Mouse (Mus musculus) adrenal gland, adult 18-20 months (tissue): ENCODE measurements around the gene Numbl. TPM values are rescaled to one million over a fixed set of nuclear protein-coding genes. Genes with fewer than 3 reads are reported as not detected.
A peak's percentile ranks its signal among the peaks of the same experiment; 100 is the strongest.

Experiments used
- DNase-seq, 2 experiments: peaks; one replicate each; pipeline ENCODE4 v3.0.0; 2021 to 2022; ENCODE audit warnings: low spot score in 2 of 2
- total RNA-seq, 2 experiments: library from RNA; stranded (reverse); gene quantifications; 1 replicate in 1 of 2; 2 replicates in 1 of 2; pipeline ENCODE4 v1.2.3; 2021

Numbl gene
- total RNA-seq, 2 experiments from 2014 or later: 6.8 to 7.7 TPM

DNA sequence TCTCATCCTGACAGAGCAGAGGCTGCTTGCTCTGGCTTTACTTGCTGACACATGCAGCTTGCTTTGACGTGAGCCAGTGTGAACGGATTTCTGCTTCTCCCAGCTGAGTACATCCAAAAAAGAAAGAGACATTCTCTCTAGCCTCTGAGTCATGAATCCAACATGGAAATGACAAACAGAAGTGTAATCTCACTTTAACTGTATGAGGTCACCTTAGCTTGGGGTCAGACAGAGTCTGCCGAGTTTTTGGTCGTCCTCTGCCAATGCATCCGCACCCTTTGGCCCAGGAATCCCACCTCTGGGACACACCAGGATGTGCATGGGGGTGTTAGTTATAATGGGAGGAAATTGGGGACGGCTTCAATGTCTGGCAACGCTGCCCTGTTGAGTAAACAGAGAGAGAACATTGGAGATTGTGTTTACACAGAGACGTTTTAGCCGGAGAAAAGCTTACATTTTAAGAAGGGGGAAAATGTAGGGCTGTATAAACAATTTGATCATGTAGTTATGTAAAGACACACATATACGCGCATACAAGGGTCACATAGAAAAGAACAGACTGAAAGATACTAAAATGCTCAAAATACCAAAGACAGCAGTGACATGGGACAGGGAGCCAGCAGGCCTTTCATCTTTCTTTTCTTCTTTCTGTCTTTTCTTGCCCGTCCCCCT is 33.7 kb downstream of the Numbl start:
- no peak for DNase-seq

DNA sequence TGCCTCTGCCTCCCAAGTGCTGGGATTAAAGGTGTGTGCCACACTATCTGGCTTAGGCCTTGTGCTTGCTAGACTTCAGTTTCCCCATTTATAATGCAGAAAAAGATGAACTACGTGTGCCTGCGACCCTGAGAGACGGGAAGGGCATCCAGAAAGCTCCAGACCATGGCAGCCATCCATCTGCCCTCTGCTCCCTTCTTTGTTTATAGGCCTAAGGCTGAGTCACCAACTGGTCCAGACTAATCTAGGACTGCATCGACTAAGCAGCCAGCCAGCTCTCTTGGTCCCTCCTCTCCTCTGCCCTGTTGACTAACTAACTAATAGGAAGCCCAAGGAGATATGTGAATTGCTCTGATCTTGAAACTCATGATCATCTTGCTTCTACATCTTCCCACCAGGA is 37.7 kb downstream of the Numbl start:
- DNase-seq: no peak

DNA sequence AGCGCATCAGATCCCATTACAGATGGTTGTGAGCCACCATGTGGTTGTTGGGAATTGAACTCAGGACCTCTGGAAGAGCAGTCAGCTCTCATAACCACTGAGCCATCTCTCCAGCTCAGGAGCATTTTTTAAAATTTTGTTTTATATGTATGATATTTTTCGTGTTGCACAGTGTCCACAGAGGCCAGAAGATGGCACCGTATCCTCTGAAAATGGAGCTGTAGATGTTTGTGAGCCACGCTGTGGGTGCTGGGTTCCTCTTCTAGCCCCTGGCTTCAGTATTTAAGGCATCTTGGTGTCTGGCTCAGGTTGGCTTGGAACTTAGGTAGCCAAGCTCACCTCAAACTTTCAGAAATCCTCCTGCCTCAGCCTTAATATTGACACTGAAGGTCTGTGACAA is 38.3 kb downstream of the Numbl start:
- DNase-seq: no peak

DNA sequence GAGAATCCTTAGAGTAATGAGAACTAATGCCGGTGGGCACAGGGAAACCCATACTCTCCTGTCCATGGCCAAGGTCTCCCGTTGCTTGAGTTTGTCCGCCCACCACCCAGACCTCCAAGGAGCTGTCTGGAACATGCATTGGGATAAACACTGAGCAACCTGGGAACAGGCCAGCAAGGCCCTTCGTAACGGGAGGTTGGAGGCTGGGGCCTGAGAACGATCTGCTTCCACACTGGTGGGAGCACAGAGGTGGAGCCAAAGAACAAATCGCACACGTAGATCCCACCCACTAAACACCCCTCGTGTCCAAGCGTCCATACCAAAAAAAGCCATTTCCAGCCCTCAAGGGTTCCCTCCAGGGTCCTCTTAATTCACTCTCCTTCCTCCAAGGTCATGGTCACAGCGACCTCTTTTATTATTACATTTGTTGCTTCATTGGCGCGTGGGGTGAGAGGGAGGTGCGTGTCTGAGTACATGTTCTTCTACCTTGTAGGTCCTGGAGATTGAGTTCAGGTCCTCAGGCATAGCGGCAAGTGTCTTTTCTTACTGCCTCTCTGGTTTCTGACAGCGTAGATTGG is 39.9 kb downstream of the Numbl start:
- no peak for DNase-seq

DNA sequence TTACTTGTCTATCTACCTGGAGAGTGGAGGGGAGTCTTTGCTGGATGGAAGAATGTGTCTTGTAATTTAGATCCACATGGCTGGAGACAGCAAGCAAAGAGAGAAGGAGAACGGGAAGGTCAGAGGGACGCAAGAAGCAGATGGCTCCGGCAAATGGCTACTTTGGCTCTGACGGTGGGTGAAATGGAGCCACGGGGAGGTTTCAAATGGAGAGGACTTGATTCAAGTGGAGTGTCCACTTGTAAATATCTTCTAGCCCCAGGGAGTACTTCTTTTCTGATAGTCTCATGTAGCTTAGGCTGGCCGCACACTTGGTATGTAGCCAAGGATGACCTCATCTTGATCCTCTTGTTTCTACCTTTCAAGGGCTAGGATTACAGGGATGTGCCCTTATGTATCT is 40.6 kb downstream of the Numbl start:
- DNase-seq: no peak

DNA sequence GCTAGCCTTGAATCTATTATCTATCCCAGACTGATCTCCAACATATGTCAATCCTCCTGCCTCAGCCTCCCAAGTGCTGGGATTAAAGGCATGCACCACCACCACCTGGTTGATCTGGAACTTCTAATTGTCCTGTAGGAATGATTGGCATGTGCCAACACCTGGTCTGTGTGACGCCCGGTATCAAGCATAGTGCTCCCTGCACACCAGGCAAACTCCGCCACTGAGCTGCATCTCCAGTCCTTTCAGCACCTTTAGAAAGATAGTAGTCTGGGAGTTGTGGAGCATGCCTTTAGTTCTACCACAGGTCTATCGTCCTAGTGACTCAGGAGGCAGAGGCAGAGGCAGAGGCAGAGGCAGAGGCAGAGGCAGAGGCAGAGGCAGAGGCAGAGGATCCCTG is 42.1 kb downstream of the Numbl start:
- DNase-seq: no peak

DNA sequence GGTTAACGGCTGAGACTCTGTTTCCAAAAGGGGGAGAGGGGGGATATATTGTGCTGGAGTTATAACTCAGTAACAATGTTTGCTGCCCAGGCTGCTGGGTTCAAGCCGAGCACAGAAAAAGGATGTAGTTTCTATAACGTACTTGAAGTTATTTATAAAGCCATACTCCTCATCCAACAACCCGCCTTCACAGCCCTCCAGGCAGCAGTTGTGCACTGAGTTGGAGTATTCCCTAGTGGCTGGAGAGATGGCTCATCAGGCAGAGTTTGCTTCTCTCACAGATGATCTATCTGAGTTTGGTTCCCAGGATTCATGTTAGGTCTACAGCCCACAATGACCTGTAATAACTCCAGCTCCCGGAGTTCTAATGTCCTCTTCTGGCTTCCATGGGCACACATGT is 42.6 kb downstream of the Numbl start:
- DNase-seq: no peak

DNA sequence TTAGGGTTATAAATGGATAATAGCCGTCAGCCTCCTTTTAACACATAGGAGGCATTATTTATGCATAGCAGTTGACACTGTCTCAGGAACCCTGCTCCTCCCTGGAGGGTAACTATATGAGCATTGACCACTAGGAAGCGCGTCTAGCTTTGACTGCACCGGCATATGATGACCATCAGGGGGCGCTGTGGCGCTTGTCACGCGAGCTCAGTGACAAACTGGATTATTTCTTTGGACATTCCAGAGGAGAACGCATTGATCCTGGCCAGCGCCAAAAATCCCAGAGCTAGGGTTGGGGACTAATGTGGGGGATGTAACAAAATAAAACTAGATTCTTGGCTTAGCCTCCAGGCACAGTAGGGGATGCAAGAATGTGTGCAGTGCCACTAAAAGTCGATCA is 43.9 kb downstream of the Numbl start:
- DNase-seq: peak; percentile 76 to 80

DNA sequence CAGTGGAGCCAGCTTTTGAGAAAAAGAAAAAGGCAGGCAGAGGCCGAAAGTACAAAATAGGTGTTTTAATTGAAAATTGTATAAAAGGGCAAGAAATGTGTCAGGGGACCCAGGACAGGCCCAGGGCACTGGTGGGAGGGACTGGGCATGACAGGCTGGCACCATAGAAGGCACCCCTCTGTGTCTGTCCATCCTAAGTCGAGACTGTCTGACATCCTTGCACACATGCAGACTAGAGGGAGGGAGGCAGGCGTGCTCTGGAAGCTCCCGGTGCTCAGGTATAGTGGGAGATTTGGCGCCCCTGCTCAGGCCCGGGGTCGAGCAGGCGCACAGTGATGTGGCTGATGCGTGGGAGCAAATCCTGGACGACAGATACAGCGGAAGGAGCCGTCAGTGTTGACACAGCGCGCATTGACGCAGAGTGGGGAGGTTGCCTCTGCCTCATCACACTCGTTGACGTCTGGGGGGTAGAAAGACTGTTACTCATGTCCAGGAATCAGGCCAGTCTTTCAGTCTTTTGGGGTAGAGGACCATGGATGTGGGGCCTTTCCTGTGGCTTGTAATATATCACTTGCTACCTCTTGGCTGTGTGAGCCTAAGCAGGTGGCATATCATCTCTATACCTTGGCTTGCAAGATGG is 47.0 kb downstream of the Numbl start:
- DNase-seq: no peak

DNA sequence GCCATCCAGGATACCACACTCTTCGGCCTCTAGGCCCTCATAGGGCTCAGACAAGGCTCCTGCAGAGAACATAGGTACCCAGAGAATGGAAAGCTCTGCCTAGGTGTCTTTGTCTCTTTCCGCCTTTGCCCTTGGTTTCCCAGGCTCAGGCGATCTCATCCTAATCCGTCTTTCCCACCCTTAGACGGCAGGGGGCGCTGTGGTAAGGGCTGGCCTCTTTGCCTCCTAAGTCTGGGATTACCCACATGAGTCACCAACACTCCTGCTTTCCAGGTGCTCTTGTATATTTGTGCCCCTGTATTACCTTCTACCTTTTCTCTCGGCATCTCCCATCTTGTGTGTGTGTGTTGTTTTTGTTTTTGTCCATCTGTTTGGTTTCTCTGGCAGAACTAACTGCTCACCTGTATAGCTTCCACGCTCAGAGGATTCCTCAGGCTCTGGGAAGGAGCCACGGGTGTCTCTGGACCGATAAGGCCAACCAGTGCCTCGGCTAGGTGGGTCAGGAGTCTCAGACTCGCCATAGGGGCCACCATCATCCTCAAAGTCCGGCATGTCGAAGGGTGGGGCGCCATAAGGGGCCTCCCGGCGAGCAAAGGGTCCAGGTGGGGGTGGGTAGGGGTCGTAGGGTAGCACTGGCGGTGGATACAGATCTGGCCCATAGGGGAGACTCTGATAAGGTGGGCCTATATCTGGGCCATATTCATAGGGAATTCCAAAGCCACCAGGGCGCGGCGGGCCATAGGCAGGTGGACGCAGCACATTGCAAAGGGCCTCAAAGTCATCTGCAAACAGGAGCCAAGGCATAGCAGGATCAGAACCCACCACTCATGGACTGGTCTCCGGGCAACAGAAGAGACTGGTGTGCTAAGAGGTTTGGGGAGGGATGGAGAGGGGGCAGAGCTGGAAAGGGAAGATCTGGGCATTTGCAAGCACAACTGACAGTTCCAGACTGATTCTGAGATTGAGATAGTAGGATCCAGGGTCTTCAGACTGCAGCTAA is 48.2 kb downstream of the Numbl start:
- DNase-seq: no peak

DNA sequence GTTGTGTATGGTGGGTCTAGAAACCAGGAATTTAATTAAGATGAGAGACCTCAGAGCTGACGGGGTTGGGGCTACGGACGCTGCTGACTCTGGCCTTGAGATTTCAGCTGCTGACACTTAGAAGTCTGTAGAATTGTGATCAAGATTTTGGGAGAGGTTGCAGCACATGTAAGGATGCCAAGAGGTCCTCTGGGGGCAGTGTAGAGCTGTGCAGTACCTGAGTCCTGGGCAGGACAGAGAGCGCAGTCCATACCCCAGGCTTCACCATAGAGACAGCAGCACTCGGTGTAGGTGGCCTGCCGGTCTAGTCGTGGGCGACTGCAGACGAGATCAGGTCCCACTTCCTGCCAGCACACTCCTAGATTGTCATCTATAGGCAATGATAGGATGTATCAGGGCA is 49.3 kb downstream of the Numbl start:
- no peak for DNase-seq

DNA sequence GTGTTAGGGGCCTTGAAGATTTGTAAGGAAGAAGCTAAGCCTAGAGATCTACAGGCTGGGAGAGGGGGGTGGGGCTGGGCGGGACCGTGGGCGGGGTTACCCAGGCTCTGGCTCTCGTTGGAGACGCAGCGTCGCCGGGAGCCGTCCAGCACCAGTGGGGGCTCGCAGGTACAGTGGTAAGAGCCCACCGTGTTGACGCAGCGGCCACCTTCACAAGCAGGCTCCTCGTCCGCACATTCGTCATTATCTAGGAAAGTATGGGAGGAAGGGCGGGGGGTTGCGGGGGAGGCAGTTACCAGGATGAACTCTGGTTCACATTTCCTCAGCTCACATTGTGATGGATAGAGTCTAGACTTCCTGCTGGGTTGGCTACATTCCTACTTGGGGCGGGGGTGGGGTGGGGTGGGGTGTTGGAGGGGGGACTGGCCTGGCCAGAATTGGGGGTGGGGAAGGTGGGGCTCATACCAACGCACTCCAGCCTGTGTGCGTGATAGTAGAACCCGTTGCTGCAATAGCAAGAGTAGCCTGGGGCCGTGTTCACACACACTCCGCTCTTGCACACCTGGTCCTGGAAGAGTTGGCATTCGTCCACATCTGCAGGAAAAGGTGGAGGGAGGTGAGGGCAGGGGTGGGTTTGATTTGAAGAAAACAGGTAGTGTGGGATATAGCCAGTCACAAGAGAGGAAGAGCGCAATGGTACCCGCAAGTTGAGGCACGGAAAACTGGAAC is 50.8 kb downstream of the Numbl start:
- no peak for DNase-seq

DNA sequence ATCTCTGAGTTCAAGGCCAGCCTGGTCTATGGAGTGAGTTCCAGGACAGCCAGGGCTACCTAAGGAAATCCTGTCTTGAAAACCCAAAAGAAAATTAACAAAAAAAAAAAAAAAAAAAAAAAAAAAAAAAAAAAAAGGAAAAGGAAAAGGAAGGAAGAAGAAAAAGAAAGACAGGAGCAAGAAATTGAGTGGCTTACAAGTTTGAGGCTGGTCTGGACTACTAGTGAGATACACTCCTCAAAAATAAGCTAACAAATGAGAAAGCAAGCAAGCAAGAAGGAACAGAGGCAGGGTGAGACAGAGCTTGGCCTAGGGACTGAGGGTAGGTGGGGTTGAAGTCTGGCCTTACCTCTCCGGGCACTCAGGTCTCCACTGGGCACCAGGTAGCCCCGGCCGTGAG is 51.6 kb downstream of the Numbl start:
- DNase-seq: no peak

DNA sequence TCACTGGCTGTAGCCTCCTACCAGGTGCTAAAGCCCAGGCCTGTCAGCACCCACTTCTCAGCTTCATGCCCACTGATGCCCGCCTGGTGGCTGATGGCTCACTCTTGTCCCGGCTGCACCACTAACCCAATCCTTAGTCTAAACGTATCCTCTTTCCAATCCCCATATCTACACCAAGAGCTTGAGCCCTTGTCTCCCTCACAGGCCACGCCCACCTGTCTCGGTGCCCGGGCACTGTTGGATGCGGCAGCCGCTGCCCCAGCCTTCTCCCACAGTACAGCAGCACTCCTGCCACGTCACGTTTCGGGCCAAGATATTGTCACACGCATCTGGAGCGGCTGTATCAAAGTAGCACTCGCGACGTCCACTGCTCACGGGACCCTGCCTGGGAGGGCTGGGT is 52.1 kb downstream of the Numbl start:
- no peak for DNase-seq

DNA sequence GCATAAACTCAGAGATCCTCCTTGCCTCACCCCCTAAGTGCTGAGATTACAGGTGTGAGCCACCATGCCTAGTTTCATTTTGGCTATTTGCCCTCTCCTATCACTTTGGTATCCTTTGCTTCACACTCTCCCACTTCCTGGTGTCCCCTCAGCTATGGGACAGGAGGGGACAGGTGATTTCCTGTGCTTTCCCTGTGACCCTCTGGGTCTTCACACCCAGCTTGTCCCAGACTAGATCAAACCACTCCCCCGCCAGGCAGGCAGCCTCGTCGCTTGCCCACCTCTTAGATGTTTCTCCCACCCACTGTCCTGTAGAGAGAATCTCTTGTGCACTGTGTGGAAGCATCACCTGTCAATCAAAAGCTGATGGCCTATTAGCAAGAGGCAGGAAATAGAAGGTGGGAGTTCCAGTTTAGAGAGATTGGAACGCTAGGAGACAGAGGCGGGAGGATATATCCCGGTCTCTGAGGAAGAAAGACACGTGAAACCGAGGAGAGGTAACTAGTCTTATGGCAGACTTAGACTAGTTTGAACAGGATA is 52.8 kb downstream of the Numbl start:
- no peak for DNase-seq

DNA sequence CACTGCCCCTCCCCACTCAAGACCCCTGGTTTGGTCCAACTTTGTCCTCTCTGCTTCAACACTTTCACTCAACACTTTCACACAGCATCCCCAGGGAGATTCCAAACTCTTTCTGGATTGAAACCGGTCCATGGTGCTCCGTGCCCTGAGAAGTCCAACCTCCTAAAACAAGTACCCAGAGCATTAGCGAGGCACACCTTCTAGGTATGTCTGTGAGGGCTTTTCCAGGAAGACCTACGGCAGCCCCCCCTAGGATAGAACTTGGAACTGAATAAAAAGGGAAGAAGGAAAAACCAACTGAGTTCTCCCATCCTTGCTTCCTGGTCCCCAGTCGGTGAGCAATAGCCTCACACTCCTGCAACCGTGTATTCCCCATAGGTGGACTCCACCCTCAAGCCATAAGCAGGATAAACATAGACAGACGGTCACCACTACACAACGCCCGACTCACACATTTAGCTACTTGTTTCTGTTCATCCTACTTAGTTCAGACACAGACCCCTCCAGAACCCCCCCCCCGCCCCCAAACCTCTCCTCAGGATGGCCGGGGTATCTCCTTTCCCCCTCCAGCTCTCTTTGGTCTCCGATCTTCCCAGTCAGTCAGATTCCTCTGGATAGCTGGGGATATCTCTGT is 53.5 kb downstream of the Numbl start:
- no peak for DNase-seq

DNA sequence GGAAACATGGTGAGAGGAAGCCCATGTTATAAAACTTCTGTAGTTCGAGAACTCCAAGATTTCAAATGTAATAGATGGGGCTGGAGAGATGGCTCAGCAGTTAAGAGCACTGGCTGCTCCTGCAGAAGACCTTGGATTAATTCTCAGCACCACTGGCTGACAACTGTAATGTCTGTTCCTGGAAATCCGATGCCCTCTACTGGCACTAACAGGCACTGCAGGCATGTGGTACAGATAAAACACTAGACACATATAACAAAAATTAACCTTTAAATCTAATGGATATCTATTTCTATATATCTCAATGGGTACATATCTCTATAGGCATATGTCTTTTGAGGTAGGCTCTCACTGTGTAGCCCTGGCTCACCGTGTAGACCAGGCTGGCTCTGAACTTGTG is 56.2 kb downstream of the Numbl start:
- no peak for DNase-seq

DNA sequence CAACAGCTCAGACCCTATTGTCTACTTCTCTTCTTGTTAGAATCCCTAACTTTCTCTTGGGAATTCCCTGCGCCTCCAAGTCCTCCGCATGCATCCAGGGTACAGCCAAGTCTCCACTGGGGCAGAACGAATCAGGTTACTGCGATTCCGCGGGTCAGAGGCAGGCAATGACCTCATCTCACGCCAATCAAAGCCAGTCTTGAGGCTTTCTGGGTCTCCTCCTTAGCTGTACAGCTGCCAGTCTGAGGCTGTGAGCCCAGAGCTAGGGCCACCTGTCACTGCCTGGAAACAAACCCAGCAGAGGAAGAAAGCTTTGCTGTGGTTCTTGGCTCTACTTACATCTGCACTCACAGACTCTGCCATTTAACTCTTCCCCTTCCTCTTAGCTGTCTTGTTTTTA is 57.7 kb downstream of the Numbl start:
- no peak for DNase-seq

DNA sequence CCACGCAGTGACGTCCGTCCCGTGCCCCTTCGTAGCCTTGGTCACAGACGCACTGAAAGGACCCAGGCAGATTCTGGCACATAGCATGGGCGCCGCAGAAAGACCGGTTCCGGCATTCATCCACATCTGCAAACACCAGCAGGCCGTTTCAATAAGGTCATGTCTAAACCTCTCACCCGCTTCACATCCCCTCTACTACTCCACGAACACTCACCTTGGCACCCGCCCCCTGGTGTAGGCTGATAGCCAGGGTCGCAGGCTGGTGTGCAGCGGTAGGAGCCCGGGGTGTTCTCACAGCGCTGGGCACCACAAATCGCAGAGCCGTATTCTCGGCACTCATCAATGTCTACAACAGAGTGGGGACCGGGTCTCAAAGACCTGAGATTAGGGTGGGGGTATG is 61.2 kb downstream of the Numbl start:
- DNase-seq: no peak

DNA sequence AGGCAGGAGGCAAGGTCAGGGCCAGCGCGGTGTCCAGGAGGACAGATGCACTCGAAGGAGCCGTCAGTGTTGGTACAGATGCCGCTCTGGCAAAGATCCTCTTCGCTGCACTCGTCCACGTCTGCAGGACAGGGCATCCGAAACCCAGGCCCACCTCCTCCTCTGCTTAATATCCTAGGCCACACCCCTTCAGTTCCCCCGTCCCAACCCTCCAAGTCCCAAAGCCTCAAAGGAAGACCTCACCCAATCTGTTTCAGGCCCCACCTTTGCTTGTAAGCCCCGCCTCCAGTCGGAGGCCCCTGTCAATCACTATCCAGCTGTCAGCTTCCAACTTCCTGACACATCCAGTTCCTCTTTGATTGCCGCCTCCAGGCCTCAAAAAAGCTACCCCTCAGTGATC is 64.1 kb downstream of the Numbl start:
- no peak for DNase-seq
